Mouse (Mus musculus): ENCODE measurements at regions not wholly inside any gene's neighbourhood (a gene's known extent, or its start where the extent isn't known, plus 50 kb on each side); places are given as distances from the start of the nearest gene placed in this dataset.

DNA sequence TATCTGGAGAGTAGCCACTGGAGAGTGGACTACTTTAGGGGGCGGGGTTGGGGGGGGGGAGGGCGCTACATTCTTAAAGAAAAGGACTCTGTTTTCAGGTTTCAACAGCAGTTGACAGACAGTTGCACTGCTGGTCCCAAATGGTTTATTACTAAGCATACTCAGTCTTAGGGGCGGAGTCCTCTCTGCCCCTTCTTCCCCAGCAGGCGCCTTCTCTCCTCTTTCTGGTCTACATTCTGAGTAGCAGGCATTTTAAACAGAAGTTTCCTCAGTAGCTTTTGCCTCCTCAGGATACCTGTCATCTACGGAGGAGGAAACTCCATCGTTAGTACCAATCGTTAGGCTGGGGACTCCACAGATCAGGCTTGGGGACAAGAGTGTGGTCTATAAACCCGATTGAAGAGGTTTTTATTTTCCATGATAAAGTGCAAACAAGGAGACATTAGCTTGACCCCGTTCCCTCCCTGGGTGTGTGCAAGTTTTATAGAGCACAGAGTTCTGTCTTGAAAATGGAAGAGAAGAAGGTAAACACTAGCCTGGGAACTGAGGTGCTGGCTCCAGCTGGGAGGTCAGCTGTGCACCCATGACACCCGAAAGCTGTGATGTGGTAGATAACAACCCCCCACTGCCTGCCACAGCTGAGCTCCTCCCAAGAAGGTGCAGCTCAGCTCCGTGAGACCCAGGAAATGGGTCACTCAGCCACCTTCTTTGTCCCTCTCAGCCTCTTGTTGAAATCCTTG lies 107.8 kb downstream of the Btg1 start:
- peak; percentile 88 for DNase-seq

DNA sequence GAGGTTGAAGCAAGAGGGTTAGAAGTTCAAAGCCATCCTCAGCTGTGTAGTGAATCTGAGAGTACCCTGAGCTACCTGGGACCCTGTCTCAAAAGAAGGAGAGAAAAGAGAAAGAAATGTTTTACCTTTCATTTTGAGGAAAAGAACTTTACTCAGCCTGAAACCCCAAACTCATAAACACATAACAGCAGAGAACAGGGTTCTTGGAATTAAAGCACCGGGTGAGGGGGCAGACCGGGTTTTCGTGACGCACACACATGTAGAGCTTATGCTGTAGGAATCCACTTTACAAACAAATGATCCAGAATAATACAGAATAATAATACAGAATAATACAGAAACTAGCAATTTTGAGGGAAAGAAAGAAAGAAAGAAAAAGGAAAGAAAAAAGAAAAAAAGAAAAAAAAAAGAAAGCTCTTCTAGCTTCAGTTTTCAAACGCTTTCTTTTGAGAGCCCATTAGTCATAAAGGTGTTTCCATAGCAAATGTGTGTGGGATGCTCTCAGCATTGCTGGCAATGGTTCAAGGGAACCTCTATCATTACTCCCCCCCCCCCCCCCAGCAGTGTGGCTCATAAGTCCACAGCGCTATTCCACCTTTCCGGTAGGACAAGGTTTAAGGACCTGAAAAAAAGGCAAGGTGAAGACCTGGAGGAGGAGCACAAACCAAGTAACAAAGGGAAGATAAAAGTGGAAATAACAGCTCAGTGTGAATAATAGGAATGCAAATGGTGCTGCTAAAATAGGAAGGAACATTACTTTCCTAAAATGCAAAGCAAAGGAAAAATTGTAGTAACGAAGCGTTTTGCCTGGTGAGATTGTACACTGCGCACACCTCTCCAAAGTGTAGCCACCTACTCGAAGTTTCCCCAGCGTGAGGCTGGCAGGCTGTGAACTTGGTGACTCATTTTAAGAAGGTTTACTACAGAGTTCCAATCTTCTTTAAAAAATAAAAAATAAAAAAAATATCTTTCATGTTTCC lies 110.3 kb downstream of the Btg1 start:
- no peak for DNase-seq

DNA sequence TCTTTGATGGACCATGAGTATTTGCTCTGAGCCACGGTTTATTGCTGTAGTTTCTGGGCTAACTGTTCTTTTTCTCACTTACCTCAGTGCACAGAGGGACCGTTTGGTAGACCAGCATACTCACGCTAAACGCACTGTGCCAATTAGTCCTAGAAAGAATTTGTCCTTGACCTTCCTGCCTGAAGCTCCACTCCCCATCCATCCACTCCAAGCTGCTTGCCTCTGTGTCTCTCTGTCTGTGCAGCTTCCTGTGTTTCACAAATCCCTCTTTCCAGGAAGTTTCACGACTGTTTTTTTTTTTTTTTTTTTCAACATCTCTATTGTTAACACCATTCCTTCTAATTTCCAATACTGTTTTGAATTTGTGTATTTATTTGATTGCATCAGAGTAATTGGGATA lies 116.8 kb downstream of the Btg1 start:
- no peak for DNase-seq

DNA sequence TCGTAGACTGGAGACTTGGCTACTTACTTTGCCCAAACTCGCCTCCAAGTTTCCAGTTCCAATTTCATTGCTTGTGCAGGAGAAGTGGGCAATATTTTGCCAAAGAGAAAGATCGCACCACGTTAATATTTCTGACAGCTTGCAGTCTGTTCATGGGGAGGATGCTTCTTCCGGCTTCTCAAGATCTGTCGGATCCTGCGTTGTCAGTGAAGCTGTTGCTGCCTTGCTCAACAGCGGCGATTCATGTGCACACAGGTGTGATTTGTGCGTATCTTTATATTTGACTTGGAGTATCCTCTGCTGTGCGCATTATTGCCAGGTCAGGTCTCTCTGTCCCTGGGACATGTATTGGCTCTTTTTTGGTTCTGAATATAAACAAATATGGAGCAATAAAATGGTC lies 118.3 kb downstream of the Btg1 start:
- DNase-seq = no peak

DNA sequence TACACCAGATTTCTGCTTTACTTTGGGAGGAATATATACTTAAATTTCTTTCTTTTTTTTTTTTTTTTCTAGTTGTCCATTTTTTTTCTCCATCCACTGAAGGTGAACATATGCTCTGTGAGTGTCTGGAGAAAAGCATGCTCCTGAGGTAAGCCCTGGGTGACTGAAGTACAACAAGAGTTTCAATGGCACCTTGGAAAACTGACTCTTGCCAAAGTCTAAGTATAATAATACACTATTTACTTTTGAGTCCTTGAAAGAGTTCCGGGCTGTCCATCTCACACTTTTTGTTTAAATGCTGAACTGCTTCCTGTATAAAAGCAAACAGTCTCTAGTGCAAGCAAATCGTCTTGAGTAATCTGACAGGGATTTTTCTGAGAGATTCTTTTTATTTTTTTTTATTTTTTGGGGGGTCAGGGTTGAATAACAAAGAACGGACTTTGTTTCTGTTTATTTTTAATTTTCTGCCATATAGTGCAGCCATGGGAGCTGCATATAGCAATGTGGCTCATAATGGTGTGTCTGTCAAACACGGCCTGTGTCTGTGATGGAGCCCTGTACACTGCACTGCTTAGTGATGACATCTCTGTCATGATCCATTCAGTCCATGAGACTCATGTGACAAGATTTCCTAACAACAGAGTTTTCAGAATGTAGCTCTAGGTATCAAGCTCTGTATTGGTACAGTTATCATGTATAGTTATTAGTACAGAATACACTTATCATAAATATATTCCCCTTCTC lies 119.3 kb downstream of the Btg1 start:
- DNase-seq = no peak

DNA sequence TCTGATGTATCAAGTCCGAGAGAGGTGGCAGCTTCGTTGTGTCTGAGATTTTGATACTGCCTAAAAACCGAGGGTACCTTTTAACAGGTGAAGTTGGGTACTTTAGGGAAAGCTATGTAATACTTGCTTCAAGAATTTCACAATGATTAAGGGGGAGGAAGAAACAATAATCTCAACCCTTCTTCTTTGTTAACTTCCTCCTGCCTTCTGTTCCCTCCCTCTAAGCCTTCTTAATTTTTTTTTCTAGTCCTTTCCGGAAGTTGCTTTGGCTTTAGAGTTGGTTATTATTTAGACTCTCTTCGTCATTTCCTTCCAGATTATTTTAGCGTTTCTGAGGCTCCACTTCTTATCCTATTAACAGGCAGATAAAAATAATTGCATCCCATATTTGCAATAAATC lies 121.2 kb downstream of the Btg1 start:
- no peak for DNase-seq

DNA sequence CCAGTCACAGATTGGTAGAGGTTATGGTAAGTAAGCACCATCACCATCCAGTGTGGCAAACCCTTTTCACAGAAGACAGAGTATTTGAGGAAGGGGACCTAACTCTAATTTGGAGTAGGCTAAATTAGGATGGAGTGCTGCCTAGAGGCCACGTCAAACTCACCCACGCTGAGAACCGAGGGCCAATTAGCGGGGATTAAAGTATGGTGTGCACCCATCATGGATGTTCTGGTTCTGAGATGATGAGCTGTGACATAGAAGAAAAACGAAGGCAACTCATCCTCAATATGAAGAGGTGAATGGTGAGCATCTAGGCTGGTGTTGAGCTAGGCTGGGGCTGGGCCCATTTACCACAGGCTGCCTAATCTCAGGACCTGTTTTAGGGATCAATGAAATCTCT lies 121.8 kb downstream of the Btg1 start:
- DNase-seq = no peak

DNA sequence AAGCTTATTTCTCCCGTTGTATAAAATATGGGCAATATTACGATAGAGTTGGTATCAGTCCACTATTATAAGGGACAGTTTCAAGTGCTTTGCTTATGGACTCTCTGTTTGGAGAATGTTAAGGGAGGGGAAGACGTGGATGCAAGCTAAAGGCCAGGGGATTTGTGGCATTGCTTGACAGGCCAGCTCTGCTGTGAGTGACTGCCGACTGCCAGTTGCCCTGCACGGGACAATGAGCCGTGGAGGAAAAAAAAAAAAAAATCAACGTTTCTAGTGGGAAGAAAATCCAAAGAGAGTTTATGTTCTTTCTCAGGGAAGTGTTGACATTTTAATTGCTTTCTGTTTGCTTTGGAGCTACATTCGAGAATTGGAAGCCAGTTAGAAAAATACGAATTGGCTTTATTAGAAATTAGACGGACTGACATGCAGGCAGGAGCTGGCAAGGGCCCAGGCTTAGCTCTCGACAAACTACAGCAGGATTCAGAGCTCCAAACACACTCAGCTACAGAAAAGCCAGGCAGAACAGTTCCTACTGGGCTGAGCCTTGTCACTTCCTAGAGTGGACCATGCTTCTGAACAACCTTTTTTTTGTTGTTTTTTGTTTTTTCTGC lies 127.5 kb downstream of the Btg1 start:
- DNase-seq = no peak

DNA sequence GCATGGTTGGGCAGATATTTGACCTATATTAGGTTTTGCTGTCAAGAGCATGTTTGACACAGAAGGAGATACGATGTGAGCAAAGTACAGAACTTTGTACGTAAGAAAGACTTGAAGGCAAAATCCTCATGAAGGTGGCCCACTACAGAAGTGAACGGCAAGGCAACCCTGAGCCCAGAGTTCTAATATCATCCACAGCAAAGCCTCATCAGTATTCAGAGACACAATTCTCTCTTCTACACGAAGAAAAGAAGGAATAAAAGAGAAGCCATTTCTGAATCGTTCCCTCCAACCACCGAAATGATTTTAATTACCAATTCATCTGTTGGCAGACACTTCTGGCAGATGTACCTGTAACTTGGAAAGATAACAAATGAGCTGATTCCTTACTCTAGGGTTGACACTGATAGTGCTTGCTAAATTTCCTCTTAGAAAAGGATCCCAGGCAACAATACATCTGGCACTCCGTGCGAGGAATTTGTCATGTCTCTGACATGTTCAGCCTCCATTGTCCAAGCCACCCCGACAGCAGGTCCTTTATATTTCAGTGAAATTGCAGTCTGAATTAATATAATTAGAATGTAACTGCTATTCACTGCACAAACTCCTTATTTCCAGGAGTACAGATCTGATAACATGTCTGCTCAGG lies 130.3 kb downstream of the Btg1 start:
- DNase-seq = no peak

DNA sequence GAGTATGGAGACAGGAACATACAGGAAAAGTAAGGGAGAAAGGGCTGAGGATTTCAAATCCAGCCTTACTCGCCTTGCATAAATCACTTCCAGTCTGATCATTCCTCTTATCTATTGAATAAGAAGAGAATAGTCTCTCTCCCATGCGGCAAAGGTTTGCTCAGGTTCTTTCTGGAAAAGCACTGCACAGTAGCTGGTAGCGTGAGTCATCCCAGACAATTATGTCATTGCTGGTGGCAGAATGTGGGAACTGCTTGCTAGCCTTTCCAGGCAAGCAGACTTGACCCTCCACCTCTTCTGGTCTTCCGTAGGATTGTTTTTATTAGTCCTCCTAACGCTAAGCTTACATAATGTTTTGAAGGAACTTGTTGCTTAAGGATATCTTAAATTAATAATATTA lies 134.1 kb downstream of the Btg1 start:
- no peak for DNase-seq

DNA sequence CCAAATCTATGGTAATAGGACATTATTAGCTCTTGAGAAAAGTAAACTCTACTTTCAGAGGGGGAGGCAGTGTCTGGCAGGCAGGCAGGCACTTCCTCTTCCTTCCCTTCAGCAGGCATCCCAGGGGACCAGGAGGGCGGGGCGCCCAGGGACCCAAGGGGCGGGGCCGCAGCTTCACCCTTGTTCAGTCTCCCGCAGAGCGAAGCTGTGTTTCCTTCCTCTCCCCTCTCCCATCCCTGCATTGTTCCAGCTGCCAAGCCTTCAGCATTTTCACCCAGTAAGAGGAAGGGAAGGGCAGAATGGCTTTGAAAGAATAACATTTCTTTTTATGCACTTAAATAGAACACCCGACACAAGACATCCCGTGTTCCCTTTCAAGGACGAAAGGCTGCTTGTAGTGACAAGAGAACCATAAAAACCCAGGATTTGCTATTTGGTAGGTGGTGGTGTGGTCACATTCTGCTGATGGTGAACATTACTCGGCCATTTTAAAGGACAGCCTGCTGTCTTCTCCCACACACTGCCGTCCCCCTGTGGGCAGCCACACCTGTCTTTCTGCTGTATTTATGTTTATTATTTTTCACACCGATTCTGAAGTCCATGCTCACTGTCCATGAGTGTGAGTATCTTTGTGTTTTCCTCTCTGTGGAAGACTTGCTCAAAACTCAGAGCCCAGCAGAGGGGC lies 134.9 kb downstream of the Btg1 start:
- peak; percentile 90 for DNase-seq

DNA sequence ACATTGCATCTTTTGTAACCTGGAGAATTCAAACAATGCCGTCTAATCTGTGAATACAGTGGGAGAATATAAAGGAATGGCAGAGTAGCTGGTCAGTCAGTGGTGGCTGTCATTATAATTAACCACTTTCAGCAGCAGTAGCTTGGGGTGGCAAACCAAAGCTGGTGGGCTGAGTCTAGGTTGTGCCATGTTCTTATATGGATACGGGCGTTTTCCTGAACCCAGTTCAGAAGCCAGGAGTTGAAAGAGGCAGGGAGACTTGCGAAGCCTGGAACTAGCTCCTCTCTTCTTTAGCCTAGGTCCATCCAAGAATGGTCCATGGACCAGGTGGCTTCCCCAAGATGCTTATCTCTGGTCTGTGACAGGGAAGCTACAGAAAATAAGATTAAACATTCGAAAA lies 135.7 kb downstream of the Btg1 start:
- no peak for DNase-seq

DNA sequence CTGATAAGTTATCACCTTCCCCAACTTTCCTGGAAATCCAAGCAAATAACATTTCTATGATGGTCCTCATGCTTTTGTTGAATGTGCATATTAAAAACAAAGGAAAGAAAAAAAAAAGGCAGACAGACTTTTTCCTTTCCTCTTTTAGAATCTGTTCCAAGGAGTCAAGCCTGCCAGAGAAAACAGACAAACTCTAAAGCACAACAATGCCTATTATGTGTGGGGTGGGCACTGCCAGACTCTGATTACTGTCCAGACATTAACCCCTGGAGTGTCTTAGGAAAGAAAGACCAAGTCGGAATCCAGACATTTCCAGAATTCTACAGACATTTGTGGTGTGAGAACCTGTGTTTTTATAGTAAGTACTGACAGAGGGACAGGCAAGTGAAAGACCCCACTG lies 136.7 kb downstream of the Btg1 start:
- no peak for DNase-seq

DNA sequence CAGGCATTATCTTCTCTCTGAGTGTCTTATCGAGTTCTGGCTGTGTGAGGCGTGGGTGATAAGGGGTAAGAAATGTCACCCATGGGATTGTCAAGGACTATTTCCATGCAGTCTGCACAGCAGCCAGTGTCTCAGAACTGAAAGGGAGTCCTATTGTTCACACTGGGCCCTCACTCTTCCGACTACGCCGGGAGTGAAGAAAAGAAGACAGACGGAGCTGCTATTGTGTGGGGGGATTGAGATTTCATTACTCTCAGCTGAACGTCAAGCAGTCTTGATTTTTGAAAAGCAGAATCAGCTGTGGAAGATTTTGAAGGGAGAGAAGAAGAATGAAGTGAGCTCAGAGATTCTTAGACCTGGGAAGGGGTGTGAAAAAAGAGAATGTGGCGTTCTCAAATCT lies 138.9 kb downstream of the Btg1 start:
- no peak for DNase-seq

DNA sequence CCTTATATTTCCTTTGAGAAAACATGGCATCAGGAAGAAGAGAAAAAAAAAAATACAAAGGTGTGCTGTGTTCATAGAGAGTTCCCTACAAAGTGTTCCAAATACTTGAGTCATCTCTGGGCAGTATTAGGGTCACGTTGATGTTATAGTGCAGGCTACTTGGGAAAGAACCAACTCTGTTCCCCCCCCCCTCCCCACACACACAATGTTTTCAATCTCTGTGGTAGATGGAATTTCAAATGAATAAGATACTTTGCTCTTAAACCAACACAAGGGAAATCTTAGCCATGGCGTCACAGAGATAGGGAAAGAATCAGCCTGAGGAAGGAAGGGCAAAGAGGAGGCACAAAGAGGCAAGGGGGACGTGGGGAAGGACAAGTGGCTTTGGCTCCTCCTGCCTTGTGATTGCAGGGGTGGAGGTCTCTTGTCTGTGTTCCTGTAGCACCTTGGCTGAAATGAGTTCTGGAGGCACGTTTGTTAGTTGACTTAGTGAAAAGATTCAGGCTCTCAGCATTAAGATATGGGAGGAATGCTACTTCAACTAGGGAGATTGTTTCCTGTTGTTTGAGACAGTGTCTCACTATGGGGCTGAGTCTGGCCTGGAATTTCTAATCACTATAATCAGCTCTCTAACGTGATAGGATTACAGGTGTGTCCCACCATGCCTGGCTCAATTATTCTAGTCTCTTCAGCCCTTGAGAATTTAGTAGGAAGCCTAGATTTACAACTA lies 139.7 kb downstream of the Btg1 start:
- DNase-seq = no peak

DNA sequence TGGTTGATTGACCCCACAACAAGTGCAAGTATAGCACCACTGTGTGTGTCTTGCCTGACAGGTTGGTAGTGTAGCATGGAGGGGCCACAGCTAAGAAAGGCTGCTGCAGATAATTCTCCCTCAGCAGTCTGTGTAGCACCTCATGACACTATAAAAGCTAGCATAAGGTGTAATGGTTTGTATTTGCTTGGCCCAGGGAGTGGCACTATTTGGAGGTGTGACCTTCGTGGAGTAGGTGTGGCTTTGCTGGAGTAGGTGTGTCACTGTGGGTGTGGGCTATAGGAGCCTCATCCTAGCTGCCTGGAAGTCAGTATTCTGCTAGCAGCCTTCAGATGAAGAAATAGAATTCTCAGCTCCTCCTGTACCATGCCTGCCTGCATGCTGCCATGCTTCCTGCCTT lies 140.5 kb downstream of the Btg1 start:
- no peak for DNase-seq

DNA sequence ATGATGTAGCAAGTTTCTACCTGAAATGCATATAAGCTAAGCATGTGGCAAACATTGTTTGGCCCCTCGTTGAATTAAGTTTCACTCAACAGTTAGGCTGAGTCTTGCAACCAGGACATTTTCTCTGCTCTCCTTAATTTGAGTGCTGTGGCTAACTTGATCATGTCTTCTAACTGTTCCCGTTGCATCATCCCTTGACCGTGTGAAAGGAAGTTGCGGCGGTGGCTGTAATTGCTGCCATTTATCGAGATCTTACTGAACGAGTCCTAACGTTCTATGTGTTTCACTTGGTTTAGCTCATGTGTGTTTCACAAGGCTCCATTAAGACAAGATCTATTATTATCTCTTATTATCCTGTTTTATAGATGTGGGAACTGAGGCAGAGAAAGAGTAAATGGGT lies 144.8 kb downstream of the Btg1 start:
- no peak for DNase-seq

DNA sequence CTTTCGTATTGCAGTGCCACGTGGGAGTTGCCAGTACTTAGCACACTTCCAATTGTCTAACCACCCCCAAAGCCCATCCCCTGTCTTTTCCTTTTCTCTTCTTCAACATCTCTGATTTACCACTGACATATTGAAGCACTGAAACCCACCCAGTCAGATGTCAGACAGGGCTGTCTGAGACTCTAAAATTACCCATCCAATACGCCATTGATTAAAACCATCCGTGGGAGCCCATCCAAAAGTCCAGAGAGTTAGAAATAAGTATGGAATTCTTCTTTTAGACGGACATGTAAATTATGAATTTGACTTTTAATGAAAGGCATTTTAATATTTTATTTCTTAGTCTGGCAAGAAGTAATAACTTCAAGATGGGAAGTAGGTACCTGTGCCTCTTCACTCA lies 148.8 kb downstream of the Btg1 start:
- no peak for DNase-seq

DNA sequence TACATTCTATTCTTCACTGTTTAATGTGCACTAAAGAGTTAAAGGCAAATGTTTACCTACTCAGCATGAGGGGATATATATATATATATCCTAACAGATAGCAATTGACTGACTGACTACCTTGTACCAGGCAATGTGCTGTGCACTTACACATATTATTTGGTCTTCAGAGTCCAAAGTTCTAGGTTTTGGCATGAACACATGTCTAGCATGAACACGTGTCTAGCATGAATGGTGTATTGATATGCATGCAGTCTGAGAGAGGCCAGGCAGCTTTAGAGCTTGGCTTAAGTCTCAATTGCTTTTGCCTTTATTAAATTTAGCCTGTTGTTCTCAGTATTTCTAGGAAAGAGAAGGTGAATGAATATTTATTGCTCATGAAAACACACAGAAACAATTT lies 161.4 kb downstream of the Btg1 start:
- DNase-seq = no peak

DNA sequence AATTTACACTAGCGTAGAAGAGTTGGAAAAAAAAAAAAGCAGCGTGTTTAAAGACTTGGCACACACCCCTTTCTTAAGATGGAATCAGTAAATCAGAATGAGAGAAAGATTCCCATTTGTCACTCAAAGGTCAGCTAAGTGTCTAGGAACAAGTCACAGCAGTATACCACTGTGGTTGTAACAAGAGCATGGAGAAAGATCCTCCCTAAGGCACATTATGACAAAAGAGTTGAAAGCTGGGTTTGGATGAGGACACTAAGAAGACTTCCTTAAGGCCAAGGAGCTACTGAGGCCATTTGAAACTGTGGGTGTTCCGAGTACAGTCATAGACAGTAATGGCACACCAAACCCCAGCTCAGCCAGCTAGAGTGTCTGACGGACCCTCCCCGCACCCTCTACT lies 167.2 kb downstream of the Btg1 start:
- DNase-seq = no peak

DNA sequence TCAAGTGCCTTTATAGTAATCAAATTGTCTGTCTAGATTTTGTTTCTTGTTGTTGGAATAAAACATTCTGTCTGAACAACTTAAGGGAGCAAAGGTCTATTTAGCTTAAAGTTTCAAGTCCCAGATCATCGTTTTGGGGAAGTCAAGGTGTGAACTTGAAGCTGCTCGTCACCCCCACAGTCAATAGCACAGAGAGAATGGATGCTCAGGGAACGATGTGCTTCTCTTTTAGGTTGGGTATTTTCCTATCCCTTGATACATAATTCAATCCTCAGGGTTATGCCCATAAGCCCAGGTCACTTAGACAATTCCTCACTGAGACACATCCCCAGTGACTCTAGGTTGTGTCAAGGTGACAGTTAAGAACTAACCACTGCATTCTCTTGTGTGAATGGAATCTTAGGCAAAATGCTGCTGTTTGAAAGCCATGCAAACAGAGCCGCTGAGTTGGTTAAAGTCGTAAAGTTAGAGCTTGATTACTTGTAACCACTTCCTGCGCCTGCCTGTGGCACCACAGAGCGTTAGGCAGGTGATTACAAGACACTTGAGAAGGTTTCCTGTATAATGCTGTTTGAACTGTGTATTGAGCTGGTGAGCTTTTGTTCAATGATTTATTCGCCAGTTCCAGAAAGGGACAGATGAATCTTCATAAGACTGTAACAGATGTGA lies 170.2 kb downstream of the Btg1 start:
- DNase-seq = peak; percentile 81
